Mouse (Mus musculus) ES-Bruce4 (cell line): Measurements from ENCODE around the gene Cd93. TPM values are rescaled to one million over a fixed set of nuclear protein-coding genes. Genes with fewer than 3 reads are reported as not detected.

ENCODE experiments used
- H3K27ac ChIP-seq: 2 replicates; pipeline ENCODE4 v1.5.1; 2012; ENCODE audit warnings: low read length, inconsistent platforms; ENCODE audit not compliant: insufficient read depth
- H3K27me3 ChIP-seq: 2 replicates; pipeline ENCODE4 v1.6.1; 2012; ENCODE audit warnings: mild to moderate bottlenecking, low read length, inconsistent platforms; ENCODE audit not compliant: control insufficient read depth, poor library complexity, insufficient read depth, severe bottlenecking
- H3K36me3 ChIP-seq: 2 replicates; pipeline ENCODE4 v1.6.1; 2012; ENCODE audit warnings: inconsistent platforms, mild to moderate bottlenecking, low read length, moderate library complexity; ENCODE audit not compliant: control insufficient read depth, poor library complexity, insufficient read depth, severe bottlenecking
- H3K4me1 ChIP-seq: one replicate; pipeline ENCODE4 v1.8.1; 2011; ENCODE audit warnings: low read length; ENCODE audit not compliant: control insufficient read depth, insufficient read depth
- H3K4me3 ChIP-seq: 2 replicates; pipeline ENCODE4 v1.5.1; 2011; ENCODE audit warnings: low read depth, mild to moderate bottlenecking, low read length
- H3K9ac ChIP-seq: 2 replicates; pipeline ENCODE4 v1.6.1; 2012; ENCODE audit warnings: low read depth, mild to moderate bottlenecking, inconsistent platforms; ENCODE audit not compliant: poor library complexity, severe bottlenecking
- H3K9me3 ChIP-seq: replicated peaks from 2 replicates; pipeline ENCODE4 v1.6.1; 2012; ENCODE audit warnings: mild to moderate bottlenecking, low read length, inconsistent platforms; ENCODE audit not compliant: control insufficient read depth, poor library complexity, insufficient read depth, severe bottlenecking
- CTCF ChIP-seq: IDR thresholded peaks from one replicate; pipeline ENCODE4 v1.8.1; 2011; ENCODE audit warnings: low read depth, low read length
- EP300 ChIP-seq: IDR thresholded peaks from 2 replicates; pipeline ENCODE4 v1.6.1; 2011; ENCODE audit warnings: low read depth, low read length; ENCODE audit not compliant: insufficient read depth
- POLR2A ChIP-seq: IDR thresholded peaks from one replicate; pipeline ENCODE4 v1.8.1; 2011; ENCODE audit warnings: low read length; ENCODE audit not compliant: insufficient read depth
- polyA plus RNA-seq: library from polyadenylated mRNA; stranded (reverse); fragments of >200 nt; gene quantifications from 2 replicates; pipeline ENCODE4 v1.2.4, GENCODE M21; 2011; ENCODE audit warnings: low read depth; ENCODE audit not compliant: missing spikeins, insufficient read depth, insufficient read length

The Cd93 gene
- polyA plus RNA-seq, 1 experiment, result 0.15 TPM

DNA sequence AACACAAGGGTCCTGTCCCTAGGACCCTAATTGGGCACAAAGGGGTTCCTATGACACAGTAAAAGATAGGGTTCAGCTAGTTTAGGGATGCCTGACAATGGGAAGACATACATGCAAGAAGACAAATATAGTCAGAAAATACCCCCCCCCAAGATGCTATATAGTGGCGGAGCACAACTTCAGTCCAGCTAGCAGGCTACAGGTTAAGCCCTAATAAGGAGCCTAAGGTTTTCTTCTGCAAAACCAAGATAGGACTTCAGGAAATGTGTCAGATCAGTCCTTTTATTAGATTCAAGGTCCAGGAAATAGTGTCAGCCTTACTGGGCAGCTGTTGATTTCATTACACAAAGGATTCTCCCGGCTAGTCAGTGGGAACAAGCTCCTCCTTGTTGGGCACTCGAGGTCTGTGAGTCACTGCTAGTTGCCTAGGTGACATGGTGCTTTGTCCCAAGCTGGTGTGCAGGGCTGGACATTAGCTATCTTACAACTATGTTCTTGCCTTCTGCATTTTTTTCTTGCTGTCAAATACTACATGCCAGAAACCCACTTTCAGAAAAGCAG is 34.9 kb upstream of the Cd93 start:
- Histone ChIP-seq H3K4me3 (no peak overlapping the region), H3K9ac (no peak overlapping the region), H3K36me3 (no peaks in the 10 kb centered on the region), H3K4me1 (no peaks in the 10 kb centered on the region), H3K9me3 (no peaks in the 10 kb centered on the region), H3K27me3 (no peaks in the 10 kb centered on the region), H3K27ac (no peak overlapping the region)
- TF ChIP-seq POLR2A (no peak), EP300 (no peak), CTCF (no peak)

DNA sequence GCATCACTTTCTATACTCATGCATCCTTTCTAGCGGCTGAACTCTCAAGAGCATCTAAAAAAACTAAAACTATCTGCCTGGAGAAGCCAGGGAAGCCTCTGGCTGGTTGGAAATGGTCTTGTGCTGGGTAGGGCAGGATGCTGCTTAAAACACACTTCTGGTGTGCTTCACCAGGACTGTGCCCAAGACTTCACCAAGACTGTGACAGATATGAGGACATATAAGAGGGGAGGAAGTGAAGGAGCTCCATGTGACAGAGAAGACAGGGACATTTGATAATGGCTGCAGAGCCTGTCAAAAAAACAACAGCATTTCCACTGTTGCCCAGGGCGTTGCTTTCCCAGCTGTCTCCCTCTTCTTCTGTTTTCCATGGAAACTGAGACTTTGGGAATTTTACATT is 34.0 kb upstream of the Cd93 start:
- Histone ChIP-seq H3K9ac (no peak overlapping the region), H3K4me1 (no peaks in the 10 kb centered on the region), H3K27me3 (no peaks in the 10 kb centered on the region), H3K4me3 (no peak overlapping the region), H3K36me3 (no peaks in the 10 kb centered on the region), H3K9me3 (no peaks in the 10 kb centered on the region), H3K27ac (no peak overlapping the region)
- TF ChIP-seq POLR2A, result no peak
- no peak for TF ChIP-seq EP300
- TF ChIP-seq CTCF, result no peak

- TF ChIP-seq CTCF (no peak), EP300 (no peak)
- H3K9me3 ChIP-seq, result no peaks in the 10 kb centered on the region
- no peak overlapping the region for H3K27ac ChIP-seq
- no peaks in the 10 kb centered on the region for H3K4me1 ChIP-seq
- no peaks in the 10 kb centered on the region for H3K27me3 ChIP-seq
- H3K36me3 ChIP-seq, result no peaks in the 10 kb centered on the region
- H3K9ac ChIP-seq, result no peak overlapping the region
- no peak overlapping the region for H3K4me3 ChIP-seq
Observed at GRCm38 (mm10) chr2:148476576-148476975, 33.2 kb upstream of the Cd93 start.

DNA sequence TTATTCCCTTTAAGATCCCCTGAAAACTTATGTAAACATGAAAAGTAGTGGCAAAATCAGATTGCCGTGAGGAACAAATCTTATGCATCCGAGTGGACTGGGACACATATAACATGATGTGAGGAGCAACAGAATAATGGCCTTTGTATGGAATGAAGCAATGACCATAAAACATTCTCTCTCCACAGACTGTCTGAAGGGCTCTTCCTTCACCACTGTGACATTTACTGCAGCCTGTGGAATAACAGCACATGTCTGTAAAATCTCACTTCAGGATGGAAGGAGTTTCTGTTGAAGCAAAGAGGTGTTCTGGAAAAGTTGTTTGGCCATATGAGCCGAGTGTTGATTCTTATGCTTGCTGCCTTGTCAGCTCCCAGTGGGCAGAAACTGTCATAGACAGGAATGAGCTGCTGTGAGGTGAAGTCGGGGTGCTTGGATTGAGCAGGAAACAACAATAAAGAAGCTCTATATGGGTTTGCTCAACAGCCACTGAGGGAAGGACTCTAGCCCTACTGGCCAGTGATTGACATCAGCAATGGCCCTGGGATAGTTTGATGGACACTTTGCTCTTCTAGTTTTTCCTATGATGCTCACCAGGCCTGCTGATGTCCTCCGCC is 32.6 kb upstream of the Cd93 start:
- no peak overlapping the region for H3K27ac ChIP-seq
- no peak overlapping the region for H3K4me3 ChIP-seq
- H3K27me3 ChIP-seq, result no peaks in the 10 kb centered on the region
- H3K9me3 ChIP-seq, result no peaks in the 10 kb centered on the region
- H3K9ac ChIP-seq, result no peak overlapping the region
- no peaks in the 10 kb centered on the region for H3K4me1 ChIP-seq
- H3K36me3 ChIP-seq, result no peaks in the 10 kb centered on the region
- TF ChIP-seq POLR2A (no peak), EP300 (no peak)

- H3K36me3 ChIP-seq, result no peaks in the 10 kb centered on the region
- no peak overlapping the region for H3K27ac ChIP-seq
- TF ChIP-seq CTCF (no peak), EP300 (no peak)
- no peaks in the 10 kb centered on the region for H3K27me3 ChIP-seq
- H3K4me1 ChIP-seq, result no peaks in the 10 kb centered on the region
- H3K9ac ChIP-seq, result no peak overlapping the region
- H3K4me3 ChIP-seq, result no peak overlapping the region
- H3K9me3 ChIP-seq, result no peaks in the 10 kb centered on the region
Observed at GRCm38 (mm10) chr2:148469341-148470238, 26.2 kb upstream of the Cd93 start.

DNA sequence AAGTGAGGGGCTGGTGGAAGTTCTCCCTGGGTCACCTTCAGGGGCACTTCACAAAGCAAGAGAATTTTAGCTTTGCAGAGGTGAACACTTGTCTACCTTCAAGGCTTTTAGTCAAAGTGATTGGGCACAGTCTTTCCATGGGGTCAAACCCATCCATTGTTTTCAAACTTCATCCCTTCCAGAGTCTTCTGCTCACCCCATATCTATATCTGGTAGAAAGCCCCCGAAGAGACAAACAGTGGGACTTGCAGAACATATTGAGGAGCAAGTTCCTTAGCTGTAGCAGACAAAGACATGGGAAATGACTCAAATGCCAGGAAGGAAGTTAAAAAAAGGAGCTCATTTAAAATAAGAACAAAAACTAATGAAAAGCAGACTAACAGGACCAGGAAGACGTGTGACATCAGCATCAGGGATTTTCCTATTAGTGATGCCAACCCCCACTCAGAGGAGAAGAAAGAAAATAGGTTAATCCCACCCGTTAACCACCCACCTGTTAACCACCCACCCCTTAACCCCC is 24.6 kb upstream of the Cd93 start:
- H3K9me3 ChIP-seq, result no peaks in the 10 kb centered on the region
- no peak overlapping the region for H3K27ac ChIP-seq
- no peak for TF ChIP-seq CTCF

More for the DNA sequence above, 24.6 kb upstream of the Cd93 start:
- Histone ChIP-seq H3K27me3 (no peaks in the 10 kb centered on the region), H3K4me1 (no peaks in the 10 kb centered on the region), H3K4me3 (no peak overlapping the region), H3K36me3 (no peaks in the 10 kb centered on the region), H3K9ac (no peak overlapping the region)
